Mouse (Mus musculus) stomach, embryonic 16.5 days (tissue): ENCODE measurements around the gene Fam92b. TPM values are rescaled to one million over a fixed set of nuclear protein-coding genes. Genes with fewer than 3 reads are reported as not detected.

Source experiments
- ATAC-seq: fragments of 200-750 bp; cut with Nextera tagmentation; 2 replicates; pipeline ENCODE4 v1.8.0; 2017; ENCODE audit warnings: moderate number of reproducible peaks, moderate TSS enrichment; ENCODE audit not compliant: insufficient read depth, low FRiP score
- H3K27ac ChIP-seq: fragments of 300-500 bp; sonication (generic); 2 replicates; pipeline ENCODE4 v1.5.1; 2014; ENCODE audit warnings: low read length
- H3K27me3 ChIP-seq: fragments of 300-500 bp; sonication (generic); 2 replicates; pipeline ENCODE4 v1.6.1; 2014; ENCODE audit warnings: low read length, control low read depth, mixed read lengths; ENCODE audit not compliant: control insufficient read depth, insufficient read depth
- H3K36me3 ChIP-seq: fragments of 300-500 bp; sonication (generic); 2 replicates; pipeline ENCODE4 v1.6.1; 2014; ENCODE audit warnings: low read length; ENCODE audit not compliant: control insufficient read depth, insufficient read depth
- H3K4me1 ChIP-seq: fragments of 300-500 bp; sonication (generic); 2 replicates; pipeline ENCODE4 v1.6.1; 2014; ENCODE audit warnings: low read length, control low read depth, mixed read lengths; ENCODE audit not compliant: control insufficient read depth, insufficient read depth
- H3K4me2 ChIP-seq: fragments of 300-500 bp; sonication (generic); 2 replicates; pipeline ENCODE4 v1.6.1; 2014; ENCODE audit warnings: low read depth, low read length, mixed read lengths
- H3K4me3 ChIP-seq: fragments of 300-500 bp; sonication (generic); replicated peaks from 2 replicates; pipeline ENCODE4 v1.5.1; 2014; ENCODE audit warnings: mild to moderate bottlenecking, low read length
- H3K9ac ChIP-seq: fragments of 300-500 bp; sonication (generic); 2 replicates; pipeline ENCODE4 v1.6.1; 2014; ENCODE audit warnings: low read length
- H3K9me3 ChIP-seq: fragments of 300-500 bp; sonication (generic); replicated peaks from 2 replicates; pipeline ENCODE4 v1.6.1; 2016; ENCODE audit warnings: low read length, control low read depth; ENCODE audit not compliant: control insufficient read depth
- WGBS: fragments of 180-500 bp; shearing (Covaris S2); extraction: QIAGEN DNeasy Blood & Tissue Kit; methylation state at CpG from one replicate; pipeline ENCODE4 v1.1.7; 2014; 5-methylcytosine and 5-hydroxymethylcytosine counted together
- polyA plus RNA-seq: library from polyadenylated mRNA; unstranded; fragments of >200 nt; fragmentation: Nextera tagmentation; extraction: Ambion mirVana; gene quantifications from 2 replicates; pipeline ENCODE4 v1.2.1, GENCODE M21; 2015

The Fam92b gene
- polyA plus RNA-seq, 1 experiment from 2014 or later, result 0.72 TPM

DNA sequence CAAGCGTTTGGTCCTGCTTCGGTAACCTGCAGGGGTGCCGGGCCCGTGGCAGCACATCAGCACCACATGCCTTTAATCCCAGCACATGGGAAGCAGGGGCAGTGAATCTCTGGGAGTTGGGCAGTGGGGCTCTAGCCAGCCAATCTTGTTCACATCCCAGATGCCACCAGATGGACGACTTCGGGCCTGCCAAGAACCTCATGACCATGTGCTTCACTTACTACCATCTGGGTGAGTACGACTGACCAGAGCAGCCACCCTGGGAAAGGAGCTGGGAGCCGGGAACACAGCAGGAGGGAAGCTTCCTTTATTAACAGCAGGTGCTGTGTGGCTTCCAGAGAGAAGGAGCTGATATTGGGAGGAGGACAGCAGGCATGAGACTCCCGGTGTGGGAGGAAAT, 26.1 kb downstream of the Fam92b start:
- WGBS, result 68% methylated on average over 9 of the region's 9 CpGs
- peaks cover 5% of the 10 kb centered on the region; the same call in 1 of the 2 replicates for H3K4me1 ChIP-seq
- H3K27ac ChIP-seq, result no peak overlapping the region
- no peaks in the 10 kb centered on the region for H3K36me3 ChIP-seq
- no peaks in the 10 kb centered on the region for H3K27me3 ChIP-seq
- no peak overlapping the region for H3K4me2 ChIP-seq
- no peak for ATAC-seq
- H3K4me3 ChIP-seq, result no peak overlapping the region
- H3K9ac ChIP-seq, result no peak overlapping the region
- no peaks in the 10 kb centered on the region for H3K9me3 ChIP-seq

GRCm38 (mm10) chr8:120150028-120150427, 27.2 kb downstream of the Fam92b start:
- WGBS, result 57% methylated on average over 12 of the region's 12 CpGs
- Histone ChIP-seq H3K27ac (no peak overlapping the region), H3K4me2 (no peak overlapping the region), H3K27me3 (no peaks in the 10 kb centered on the region), H3K9me3 (no peaks in the 10 kb centered on the region), H3K36me3 (no peaks in the 10 kb centered on the region; the same call in 1 of the 2 replicates), H3K4me1 (peaks cover 5% of the 10 kb centered on the region; the same call in 1 of the 2 replicates), H3K4me3 (no peak overlapping the region), H3K9ac (no peak overlapping the region)
- ATAC-seq, result no peak

DNA sequence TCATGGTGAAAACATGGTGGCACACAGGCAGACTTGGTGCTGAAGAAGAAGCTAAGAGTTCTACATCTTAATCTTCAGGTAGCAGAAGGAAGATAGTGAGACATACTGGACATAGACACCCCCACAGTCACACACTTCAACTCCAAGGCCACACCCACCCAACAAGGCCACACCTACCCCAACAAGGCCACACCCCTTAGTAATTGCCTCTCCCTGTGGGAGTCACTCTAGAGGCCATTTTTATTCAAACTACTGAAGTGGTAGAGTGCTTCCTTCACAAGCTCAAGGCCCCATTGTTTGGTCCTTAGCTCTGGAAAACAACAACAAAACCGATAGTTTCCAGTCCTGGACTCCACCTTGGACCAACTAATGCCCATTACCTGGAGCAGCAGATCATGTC, 31.2 kb downstream of the Fam92b start:
- no peak for ATAC-seq
- 88% methylated on average over 1 of the region's 1 CpGs for WGBS
- no peaks in the 10 kb centered on the region; the same call in 1 of the 2 replicates for H3K36me3 ChIP-seq
- H3K4me2 ChIP-seq, result no peak overlapping the region
- H3K27ac ChIP-seq, result no peak overlapping the region
- H3K4me1 ChIP-seq, result 0 out of 2 replicates have a peak, but pooled peaks cover 5% of the 10 kb centered on the region
- H3K4me3 ChIP-seq, result no peak overlapping the region
- H3K27me3 ChIP-seq, result no peaks in the 10 kb centered on the region
- H3K9ac ChIP-seq, result no peak overlapping the region
- H3K9me3 ChIP-seq, result no peaks in the 10 kb centered on the region

GRCm38 (mm10) chr8:120144652-120145301, 32.5 kb downstream of the Fam92b start:
- Histone ChIP-seq H3K9ac (no peak overlapping the region), H3K4me3 (no peak overlapping the region), H3K27ac (no peak overlapping the region), H3K4me2 (no peak overlapping the region), H3K4me1 (0 out of 2 replicates have a peak, but pooled peaks cover 5% of the 10 kb centered on the region), H3K9me3 (no peaks in the 10 kb centered on the region), H3K36me3 (no peaks in the 10 kb centered on the region; the same call in 1 of the 2 replicates), H3K27me3 (no peaks in the 10 kb centered on the region)
- ATAC-seq, result no peak
- WGBS, result 43% methylated on average over 12 of the region's 12 CpGs

- H3K9ac ChIP-seq, result no peak overlapping the region; the same call in 1 of the 2 replicates
- no peak overlapping the region for H3K27ac ChIP-seq
- no peak overlapping the region for H3K4me2 ChIP-seq
- H3K27me3 ChIP-seq, result no peaks in the 10 kb centered on the region
- no peak for ATAC-seq
- no peak overlapping the region for H3K4me3 ChIP-seq
- 62% methylated on average over 15 of the region's 15 CpGs for WGBS
- H3K4me1 ChIP-seq, result 0 out of 2 replicates have a peak, but pooled peaks cover 5% of the 10 kb centered on the region
- H3K9me3 ChIP-seq, result no peaks in the 10 kb centered on the region
- no peaks in the 10 kb centered on the region; the same call in 1 of the 2 replicates for H3K36me3 ChIP-seq
Measured at GRCm38 (mm10) chr8:120143911-120144651, 33.2 kb downstream of the Fam92b start.

DNA sequence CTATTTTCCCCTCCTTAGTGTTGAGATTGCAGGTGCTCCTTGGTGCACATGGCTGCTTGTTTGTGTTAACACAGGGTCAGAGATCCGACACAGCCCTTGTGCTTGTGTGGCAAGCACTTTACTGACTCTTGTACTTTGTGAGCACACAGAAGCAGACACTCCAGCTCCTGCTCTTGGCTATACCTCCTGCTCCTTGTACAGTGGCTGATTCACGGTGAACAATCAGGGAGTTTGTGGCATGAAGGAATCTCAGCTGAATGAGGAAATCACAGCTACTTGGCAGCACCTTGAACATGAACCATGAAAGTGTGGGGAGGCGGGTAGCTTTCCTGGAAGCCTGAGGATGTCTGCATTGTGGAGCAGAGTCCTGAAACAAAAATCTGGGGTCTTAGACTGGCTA, 36.5 kb downstream of the Fam92b start:
- H3K9ac ChIP-seq, result peak overlapping the region; percentile 3; the same call in 1 of the 2 replicates
- no peak for ATAC-seq
- H3K4me2 ChIP-seq, result no peak overlapping the region
- no peak overlapping the region for H3K27ac ChIP-seq
- no peaks in the 10 kb centered on the region for H3K9me3 ChIP-seq
- WGBS, result 54% methylated on average over 3 of the region's 3 CpGs
- no peaks in the 10 kb centered on the region for H3K27me3 ChIP-seq
- H3K4me1 ChIP-seq, result 0 out of 2 replicates have a peak, but pooled peaks cover 7% of the 10 kb centered on the region
- no peak overlapping the region for H3K4me3 ChIP-seq
- no peaks in the 10 kb centered on the region; the same call in 1 of the 2 replicates for H3K36me3 ChIP-seq

GRCm38 (mm10) chr8:120138958-120139357, 38.3 kb downstream of the Fam92b start:
- no peak for ATAC-seq
- H3K27ac ChIP-seq, result no peak overlapping the region

GRCm38 (mm10) chr8:120136618-120137017, 40.6 kb downstream of the Fam92b start:
- Histone ChIP-seq H3K9me3 (no peaks in the 10 kb centered on the region), H3K4me3 (no peak overlapping the region), H3K4me1 (0 out of 2 replicates have a peak, but pooled peaks cover 2% of the 10 kb centered on the region), H3K9ac (no peak overlapping the region), H3K4me2 (no peak overlapping the region), H3K36me3 (no peaks in the 10 kb centered on the region), H3K27ac (no peak overlapping the region), H3K27me3 (no peaks in the 10 kb centered on the region)
- WGBS, result 61% methylated on average over 7 of the region's 7 CpGs
- ATAC-seq, result no peak

More at GRCm38 (mm10) chr8:120138958-120139357, 38.3 kb downstream of the Fam92b start:
- Histone ChIP-seq H3K36me3 (no peaks in the 10 kb centered on the region), H3K27me3 (no peaks in the 10 kb centered on the region), H3K4me3 (no peak overlapping the region), H3K4me1 (0 out of 2 replicates have a peak, but pooled peaks cover 3% of the 10 kb centered on the region), H3K4me2 (no peak overlapping the region), H3K9ac (no peak overlapping the region), H3K9me3 (no peaks in the 10 kb centered on the region)
- WGBS, result 79% methylated on average over 2 of the region's 2 CpGs

- ATAC-seq, result no peak
- H3K4me2 ChIP-seq, result no peak overlapping the region
- no peak overlapping the region for H3K9ac ChIP-seq
- WGBS, result 89% methylated on average over 7 of the region's 7 CpGs
- H3K27ac ChIP-seq, result no peak overlapping the region
- H3K4me1 ChIP-seq, result 0 out of 2 replicates have a peak, but pooled peaks cover 2% of the 10 kb centered on the region
- H3K4me3 ChIP-seq, result no peak overlapping the region
- H3K9me3 ChIP-seq, result no peaks in the 10 kb centered on the region
- no peaks in the 10 kb centered on the region for H3K27me3 ChIP-seq
- H3K36me3 ChIP-seq, result no peaks in the 10 kb centered on the region
Measured at GRCm38 (mm10) chr8:120135687-120136086, 41.6 kb downstream of the Fam92b start.
